Mouse (Mus musculus) layer of hippocampus, adult 2 months (tissue): ENCODE results near the gene Polr1b. TPM values are rescaled to one million over a fixed set of nuclear protein-coding genes. Genes with fewer than 3 reads are reported as not detected.

Experiments
- DNase-seq, 2 experiments: peaks; one replicate each; pipeline ENCODE4 v3.0.0; 2022; ENCODE audit warnings: low spot score in 2 of 2
- H3K27ac ChIP-seq: fragments of 200-600 bp; 2 replicates; pipeline ENCODE4 v1.8.1; 2022
- H3K4me3 ChIP-seq: fragments of 200-600 bp; 2 replicates; pipeline ENCODE4 v1.8.1; 2022; ENCODE audit warnings: mild to moderate bottlenecking
- CTCF ChIP-seq: fragments of 200-600 bp; conservative IDR thresholded peaks from 2 replicates; pipeline ENCODE4 v1.8.1; 2022; ENCODE audit warnings: antibody characterized with exemption, mild to moderate bottlenecking, moderate library complexity
- total RNA-seq, 2 experiments: library from RNA; stranded (reverse); gene quantifications; 2 replicates each; pipeline ENCODE4 v1.2.3; 2021

The Polr1b gene
- total RNA-seq, 2 experiments from 2014 or later, result 16.2 to 17.2 TPM

DNA sequence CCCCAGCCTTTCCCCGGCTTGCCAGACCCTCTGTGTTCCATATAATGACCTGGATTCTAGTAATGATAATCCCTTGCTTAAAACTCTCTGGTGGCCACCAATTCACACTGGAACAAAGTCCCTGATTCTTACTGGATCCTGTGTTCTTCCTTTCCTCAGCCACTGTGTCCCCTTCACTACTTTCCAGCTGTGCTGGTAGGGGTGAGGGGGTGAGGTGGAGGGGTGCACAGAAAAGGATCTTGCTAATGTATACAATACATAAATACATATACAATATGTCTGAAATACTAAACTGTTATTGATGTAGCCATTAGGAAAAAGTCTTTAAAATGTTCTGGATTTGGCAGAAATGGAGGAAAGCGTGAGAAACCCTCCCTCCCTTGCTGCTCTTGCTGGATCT lies 30.0 kb downstream of the Polr1b start:
- peak overlapping the region; percentile 80; the same call in 1 of the 2 replicates for H3K4me3 ChIP-seq

DNA sequence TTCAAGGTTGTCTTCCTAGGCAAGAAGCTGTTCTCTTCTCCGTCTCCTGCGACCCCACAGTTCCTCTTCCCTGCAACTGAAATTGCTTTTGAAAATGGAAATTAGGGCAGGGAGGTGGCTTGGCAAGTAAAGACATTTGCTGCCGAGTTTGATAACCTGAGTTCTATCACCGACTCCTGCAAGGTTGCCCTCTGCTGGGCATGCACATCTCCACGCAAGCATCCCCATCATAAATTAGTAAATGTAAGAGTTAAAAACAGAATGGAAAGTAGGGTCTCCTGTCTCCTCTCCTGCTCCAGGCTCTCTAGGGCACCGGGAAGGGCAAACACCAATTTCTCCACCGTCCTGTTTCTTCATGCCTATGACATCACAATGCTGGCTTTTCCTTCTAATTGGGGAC lies 31.4 kb downstream of the Polr1b start:
- no peak for DNase-seq
- Histone ChIP-seq H3K4me3 (no peak overlapping the region), H3K27ac (no peak overlapping the region)
- TF ChIP-seq CTCF, result peak; percentile 57

More for the DNA sequence above, 30.0 kb downstream of the Polr1b start:
- no peak for TF ChIP-seq CTCF
- no peak for DNase-seq
- peak overlapping the region; percentile 97 for H3K27ac ChIP-seq

DNA sequence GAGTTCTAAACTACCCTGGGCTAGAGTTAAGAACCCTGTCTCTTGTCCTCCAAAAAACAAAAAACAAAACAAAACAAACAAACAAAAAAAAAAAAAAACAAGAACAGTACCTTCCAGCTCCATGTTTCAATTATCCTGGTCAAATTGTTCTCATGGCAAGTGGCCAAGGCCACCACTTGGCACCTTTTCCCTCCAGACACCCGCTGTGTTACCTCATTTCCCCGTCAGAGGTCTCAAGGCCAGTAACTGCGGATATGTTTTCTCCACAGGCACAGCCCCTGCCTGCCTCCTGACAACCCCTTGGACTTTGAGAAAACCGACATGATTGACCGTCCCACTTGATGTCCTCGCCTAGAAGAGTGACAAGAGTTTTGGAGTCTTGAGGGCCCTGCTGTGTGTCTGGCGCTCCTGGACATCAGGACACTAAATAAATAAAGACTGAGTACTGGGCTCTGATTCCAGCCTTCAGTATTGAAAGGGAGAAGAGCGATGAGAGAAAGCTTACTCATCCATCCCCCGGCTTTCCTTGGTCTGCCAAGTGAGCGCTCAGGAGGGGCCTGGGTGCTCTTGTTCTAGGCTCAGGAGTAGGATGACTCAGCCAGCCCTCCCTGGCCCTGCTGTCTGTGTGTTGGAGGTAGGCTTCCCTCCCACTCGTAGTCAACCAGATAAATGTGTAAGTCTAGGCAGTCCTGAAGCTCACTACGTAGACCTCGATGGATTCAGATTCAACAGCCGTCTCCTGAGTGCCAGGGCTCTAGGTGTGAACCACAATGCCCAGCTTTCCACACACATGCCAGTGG lies 32.4 kb downstream of the Polr1b start:
- peak overlapping the region; percentile 63 for H3K27ac ChIP-seq
- DNase-seq, result peak; percentile 55 to 77
- TF ChIP-seq CTCF, result no peak
- no peak overlapping the region for H3K4me3 ChIP-seq

DNA sequence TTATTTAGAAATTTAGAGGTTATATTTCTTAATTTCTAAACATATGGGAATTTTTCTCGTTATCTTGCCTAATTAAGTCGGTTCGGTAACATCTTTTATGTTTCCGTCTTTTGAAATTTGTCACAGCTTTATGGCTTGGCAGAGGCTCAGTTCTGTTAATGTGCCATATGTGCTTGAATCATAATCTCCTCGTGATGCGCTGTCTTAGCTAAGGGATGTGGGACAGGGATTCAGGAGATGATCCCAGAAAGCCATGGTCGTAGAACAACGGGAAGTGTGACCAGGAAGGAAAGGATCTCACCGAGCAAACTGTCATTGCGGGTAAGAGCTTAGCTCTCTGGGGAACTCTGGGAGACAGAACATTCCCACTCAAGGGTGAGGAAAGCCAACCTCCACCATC lies 39.1 kb downstream of the Polr1b start:
- Histone ChIP-seq H3K4me3 (no peak overlapping the region), H3K27ac (peak overlapping the region; percentile 67)
- no peak for TF ChIP-seq CTCF
- peak; percentile 43 to 73 for DNase-seq

DNA sequence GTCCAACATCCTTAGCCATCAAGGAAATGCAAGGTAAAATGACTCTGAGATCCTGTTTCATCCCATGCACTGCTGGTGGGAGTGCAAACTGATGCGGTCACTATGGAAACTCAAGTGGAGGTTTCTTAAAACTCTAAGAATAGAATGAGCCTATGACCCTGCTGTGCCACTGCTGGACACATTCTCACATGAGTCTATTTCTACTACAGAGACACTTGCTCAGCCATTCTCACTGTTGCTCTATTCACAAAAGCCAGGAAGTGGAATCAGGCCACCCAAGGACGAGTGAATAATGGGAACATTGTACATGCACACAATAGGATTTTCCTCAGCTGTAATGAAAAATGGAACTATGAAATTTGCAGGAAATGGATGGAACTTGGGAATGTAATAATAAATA lies 48.0 kb downstream of the Polr1b start:
- TF ChIP-seq CTCF, result no peak
- Histone ChIP-seq H3K4me3 (no peak overlapping the region), H3K27ac (no peak overlapping the region)
- no peak for DNase-seq

DNA sequence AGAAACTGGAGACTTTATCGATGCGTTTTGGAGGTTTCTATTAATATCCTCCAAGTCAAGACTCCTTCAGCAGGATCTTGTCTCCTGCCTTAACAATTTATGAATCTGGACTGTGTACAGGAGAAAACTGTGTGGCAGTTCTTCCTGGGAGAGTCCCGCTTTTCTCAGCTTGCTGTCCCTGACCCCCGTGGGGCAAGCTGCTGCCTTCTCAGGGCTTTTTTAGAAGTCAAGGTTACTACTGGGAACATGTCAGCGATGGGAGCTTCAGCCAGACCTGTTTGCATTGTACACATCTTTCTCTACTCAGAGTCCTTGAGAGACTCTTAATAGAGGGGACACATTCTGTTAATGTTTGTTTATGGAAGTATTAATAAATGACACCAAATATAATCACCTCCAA lies 49.6 kb downstream of the Polr1b start:
- no peak for TF ChIP-seq CTCF
- no peak overlapping the region for H3K27ac ChIP-seq
- DNase-seq, result no peak
- H3K4me3 ChIP-seq, result no peak overlapping the region

DNA sequence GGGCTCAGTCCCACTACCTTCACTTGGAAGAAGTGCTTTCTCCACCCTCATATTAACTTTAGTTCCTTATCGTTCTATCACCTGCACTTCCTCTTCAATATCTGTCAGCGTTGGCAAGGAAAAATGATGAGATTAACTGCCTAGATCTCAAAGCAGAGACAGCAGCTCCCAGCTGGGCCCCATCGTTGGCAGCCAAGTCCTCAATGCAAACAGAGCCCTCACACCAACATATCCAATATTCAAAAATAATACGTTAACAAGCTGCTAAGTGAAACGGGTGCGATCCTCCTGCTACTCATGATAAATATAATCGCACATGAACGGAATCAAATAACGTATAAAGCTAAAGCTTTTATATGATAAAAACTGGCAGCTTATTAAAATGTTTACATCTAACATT lies 50.3 kb downstream of the Polr1b start:
- DNase-seq, result no peak
- Histone ChIP-seq H3K4me3 (no peak overlapping the region), H3K27ac (no peak overlapping the region)
- TF ChIP-seq CTCF, result no peak

DNA sequence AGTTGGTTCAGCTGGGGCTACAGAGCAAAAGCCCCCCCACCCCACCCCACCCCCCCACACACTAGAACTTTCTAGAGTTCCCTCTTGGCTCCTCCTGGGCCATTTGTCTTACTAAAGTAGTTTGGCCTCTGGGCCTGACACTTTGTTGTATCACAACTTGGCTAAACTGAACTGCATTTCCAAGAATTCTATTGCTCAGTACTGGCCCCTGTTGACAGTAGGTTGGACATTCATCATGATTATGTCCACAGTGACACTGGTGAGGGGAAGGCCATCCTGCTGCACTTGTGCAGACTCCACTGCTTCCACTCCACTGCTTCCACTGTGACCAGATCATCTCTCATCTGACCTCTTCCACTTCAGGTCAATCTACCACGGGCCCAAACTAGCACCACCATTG lies 52.0 kb downstream of the Polr1b start:
- DNase-seq, result no peak
- Histone ChIP-seq H3K4me3 (no peak overlapping the region), H3K27ac (no peak overlapping the region)
- no peak for TF ChIP-seq CTCF

DNA sequence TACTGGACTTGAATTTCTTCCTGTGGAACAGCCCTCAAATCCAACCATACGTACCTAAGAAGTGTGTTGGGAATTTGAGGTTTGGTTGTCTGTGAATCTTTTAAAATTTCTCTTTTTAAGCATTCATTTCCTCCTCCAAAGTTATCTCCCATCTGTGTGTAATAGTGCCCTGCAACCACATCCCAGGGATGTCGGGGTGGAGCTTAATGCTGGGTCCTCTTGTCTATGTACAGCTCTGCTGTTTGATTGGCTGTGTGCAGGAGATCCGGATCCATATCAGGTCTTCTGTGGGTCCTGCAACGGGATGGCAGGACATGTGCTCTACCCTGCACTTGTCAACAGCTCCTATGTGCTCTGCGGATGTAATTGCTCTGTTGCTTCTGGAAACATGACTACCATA lies 64.0 kb downstream of the Polr1b start:
- H3K4me3 ChIP-seq, result no peak overlapping the region
- DNase-seq, result no peak
- TF ChIP-seq CTCF, result no peak
- H3K27ac ChIP-seq, result no peak overlapping the region

DNA sequence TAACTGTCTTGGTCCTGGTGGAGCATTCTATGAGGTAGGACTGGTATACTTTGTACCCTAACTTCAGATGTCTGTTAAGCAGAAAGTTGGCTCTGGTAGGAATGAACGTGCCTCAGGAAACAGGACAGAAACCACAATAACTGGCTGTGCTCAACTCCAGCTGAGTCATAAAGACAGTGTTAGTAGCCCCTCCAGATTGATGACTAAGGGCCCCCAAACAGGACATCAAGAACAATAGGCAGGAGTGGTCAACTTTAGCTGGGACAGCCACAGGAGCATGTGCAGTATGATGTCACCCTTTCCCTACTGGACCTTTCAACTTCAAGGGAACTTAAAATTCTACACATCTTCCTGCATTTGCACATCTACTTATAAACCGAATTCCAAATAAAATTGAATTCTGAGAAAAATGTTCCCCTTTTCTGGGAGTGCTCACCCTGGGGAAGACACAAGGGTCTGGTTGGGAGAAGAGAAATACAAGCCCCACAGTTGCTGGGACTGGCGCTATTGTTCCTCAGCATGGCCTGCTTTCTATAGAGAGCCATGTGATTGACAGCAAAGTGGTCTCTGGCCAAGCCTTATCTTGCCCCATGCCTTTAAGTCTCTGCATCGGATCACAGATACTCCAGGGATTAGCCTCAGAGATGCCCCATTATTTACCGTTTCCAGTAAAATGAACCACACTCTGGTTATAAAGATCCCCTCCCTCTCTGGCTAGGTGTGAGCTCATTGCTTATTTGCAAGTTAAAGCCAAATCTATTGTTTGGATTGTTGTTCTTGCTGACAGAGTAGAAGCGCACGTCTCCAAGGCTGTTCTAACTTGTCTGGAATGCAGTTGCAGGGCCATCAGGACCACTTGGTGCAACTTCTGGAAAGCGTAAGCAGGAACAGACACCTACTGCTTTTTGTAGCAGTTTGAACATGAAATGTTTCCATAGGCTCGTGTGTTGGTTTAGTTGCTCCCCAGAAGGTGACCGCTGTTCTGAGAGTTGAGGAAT lies 66.0 kb downstream of the Polr1b start:
- TF ChIP-seq CTCF, result no peak
- no peak for DNase-seq
- Histone ChIP-seq H3K27ac (no peak overlapping the region), H3K4me3 (no peak overlapping the region)

DNA sequence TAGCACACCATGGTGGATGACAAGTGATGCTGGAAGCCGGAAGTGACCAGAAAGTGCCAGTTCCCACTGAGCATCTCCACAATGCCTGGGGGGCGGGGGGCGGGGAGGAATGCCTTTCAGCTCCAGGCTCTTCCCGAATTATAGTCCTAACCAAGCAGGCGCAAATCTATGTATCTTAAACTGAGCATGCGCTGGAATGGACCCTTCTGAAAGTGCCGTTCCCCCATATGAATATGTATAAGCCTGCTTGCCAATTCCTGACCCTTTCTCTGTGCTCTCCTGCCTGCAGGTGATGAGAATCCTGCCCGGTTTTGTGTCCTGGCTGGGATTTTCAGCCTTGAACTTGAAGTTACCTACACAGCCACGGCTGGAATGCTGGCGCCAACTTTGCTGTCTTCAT lies 72.6 kb downstream of the Polr1b start:
- DNase-seq, result no peak
- TF ChIP-seq CTCF, result no peak
- no peak overlapping the region for H3K27ac ChIP-seq
- H3K4me3 ChIP-seq, result no peak overlapping the region

DNA sequence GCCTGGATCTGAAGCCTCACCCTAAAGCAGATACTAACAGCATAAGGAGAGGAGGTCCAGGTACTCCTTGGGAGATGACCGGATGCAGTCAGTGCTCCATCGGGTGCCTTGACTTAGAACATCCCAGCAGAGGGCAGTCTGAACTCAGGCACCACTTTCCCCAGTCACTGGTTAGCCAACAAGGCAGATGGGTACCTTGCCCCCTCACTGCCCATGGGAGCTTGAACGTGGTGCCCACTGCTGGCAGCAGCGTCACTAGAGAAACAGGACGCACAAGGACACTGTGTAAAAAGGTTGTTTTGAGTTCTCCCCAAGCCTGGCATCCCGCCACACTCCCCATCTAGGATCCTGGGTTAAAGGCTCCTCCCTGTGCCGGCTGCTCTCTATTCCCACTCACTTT lies 73.7 kb downstream of the Polr1b start:
- peak; percentile 83 for TF ChIP-seq CTCF
- Histone ChIP-seq H3K27ac (no peak overlapping the region), H3K4me3 (no peak overlapping the region; the same call in 1 of the 2 replicates)
- DNase-seq, result peak; percentile 42 to 44

DNA sequence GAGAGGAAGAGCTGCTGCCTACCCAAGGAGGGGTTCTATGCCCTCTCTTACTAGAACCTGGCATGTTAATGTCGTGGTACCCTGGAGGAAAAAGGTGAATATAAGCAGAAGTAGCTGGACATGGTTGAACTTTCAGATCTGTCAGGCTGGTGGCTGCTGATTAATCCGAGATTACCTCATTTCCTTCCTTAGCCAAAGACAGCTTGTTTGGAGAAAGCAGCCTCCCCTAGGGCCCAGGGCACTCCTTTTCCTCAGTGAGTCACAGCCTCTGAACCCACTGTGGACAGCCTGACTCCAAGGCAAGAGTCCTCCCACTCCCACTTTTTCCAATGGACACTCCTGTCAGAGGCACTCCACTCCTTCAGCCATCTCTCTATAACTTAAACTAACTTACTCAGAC lies 74.8 kb downstream of the Polr1b start:
- no peak for DNase-seq
- TF ChIP-seq CTCF, result no peak
- Histone ChIP-seq H3K4me3 (no peak overlapping the region), H3K27ac (no peak overlapping the region)

Other genes starting within 250 kb of the Polr1b start
- gene Fbln7, start 238.0 kb upstream of the Polr1b start, total RNA-seq, result 1 to 10 TPM in 1 of 2 experiments, under 1 TPM in 1; 0.61 to 1.0 TPM
- 1 to 10 TPM; 4.7 to 5.4 TPM for gene Zc3h8, start 156.9 kb upstream of the Polr1b start, total RNA-seq
- 10 to 100 TPM; 18.3 to 20.5 TPM for gene Zc3h6, start 133.6 kb upstream of the Polr1b start, total RNA-seq
- gene Gm10762, start 133.3 kb upstream of the Polr1b start, total RNA-seq, result 1 to 10 TPM; 4.8 to 5.4 TPM
- under 1 TPM; 0.08 to 0.10 TPM for gene Vinac1, start 52.8 kb upstream of the Polr1b start, total RNA-seq
- gene Ttl, start 35.1 kb upstream of the Polr1b start, total RNA-seq, result 10 to 100 TPM; 33.2 to 33.5 TPM
- gene Chchd5, start 28.7 kb downstream of the Polr1b start, total RNA-seq, result 10 to 100 TPM; 12.1 to 14.1 TPM
- gene Slc20a1, start 97.8 kb downstream of the Polr1b start, total RNA-seq, result 100 to 1,000 TPM; 110 to 124 TPM
- gene Ckap2l, start 196.2 kb downstream of the Polr1b start, total RNA-seq, result under 1 TPM; 0.44 to 0.64 TPM
- gene Il1a, start 209.0 kb downstream of the Polr1b start, total RNA-seq, result under 1 TPM; 0.59 to 0.61 TPM